Mouse (Mus musculus): ENCODE data around the gene Ubash3b.

Gene Ubash3b

GRCm38 (mm10) chr9:41168206-41168605 lies 6.7 kb upstream of the Ubash3b start:
- no peak for DNase-seq (ENCODE audit: low read depth, low spot score)

GRCm38 (mm10) chr9:41166886-41167285 lies 5.4 kb upstream of the Ubash3b start:
- DNase-seq (ENCODE audit: low read depth, low spot score) = no peak

GRCm38 (mm10) chr9:41162363-41162762 lies 866 bp upstream of the Ubash3b start:
- no peak for DNase-seq (ENCODE audit: low read depth, low spot score)

GRCm38 (mm10) chr9:41160536-41161176 lies 841 bp downstream of the Ubash3b start:
- no peak for DNase-seq (ENCODE audit: low read depth, low spot score)

- no peak for DNase-seq (ENCODE audit: low read depth, low spot score)
Observed at GRCm38 (mm10) chr9:41159223-41159622, 2.3 kb downstream of the Ubash3b start.

- no peak for DNase-seq (ENCODE audit: low read depth, low spot score)
Observed at GRCm38 (mm10) chr9:41157872-41158567, 3.5 kb downstream of the Ubash3b start.

GRCm38 (mm10) chr9:41157020-41157871 lies 4.3 kb downstream of the Ubash3b start:
- DNase-seq (ENCODE audit: low read depth, low spot score) = peak; percentile 56

- DNase-seq (ENCODE audit: low read depth, low spot score) = no peak
Observed at GRCm38 (mm10) chr9:41156720-41157019, 4.8 kb downstream of the Ubash3b start.

- DNase-seq (ENCODE audit: low read depth, low spot score) = no peak
Observed at GRCm38 (mm10) chr9:41156006-41156719, 5.3 kb downstream of the Ubash3b start.

GRCm38 (mm10) chr9:41153979-41154378 lies 7.5 kb downstream of the Ubash3b start:
- DNase-seq (ENCODE audit: low read depth, low spot score) = no peak

- DNase-seq (ENCODE audit: low read depth, low spot score) = no peak
Observed at GRCm38 (mm10) chr9:41153050-41153449, 8.4 kb downstream of the Ubash3b start.

GRCm38 (mm10) chr9:41151491-41151890 lies 10.0 kb downstream of the Ubash3b start:
- DNase-seq (ENCODE audit: low read depth, low spot score) = no peak

GRCm38 (mm10) chr9:41149896-41150295 lies 11.6 kb downstream of the Ubash3b start:
- DNase-seq (ENCODE audit: low read depth, low spot score) = no peak

GRCm38 (mm10) chr9:41149079-41149676 lies 12.3 kb downstream of the Ubash3b start:
- DNase-seq (ENCODE audit: low read depth, low spot score) = no peak

- no peak for DNase-seq (ENCODE audit: low read depth, low spot score)
Observed at GRCm38 (mm10) chr9:41148600-41148999, 12.9 kb downstream of the Ubash3b start.

- DNase-seq (ENCODE audit: low read depth, low spot score) = no peak
Observed at GRCm38 (mm10) chr9:41147203-41147842, 14.2 kb downstream of the Ubash3b start.

GRCm38 (mm10) chr9:41143825-41144224 lies 17.7 kb downstream of the Ubash3b start:
- no peak for DNase-seq (ENCODE audit: low read depth, low spot score)

GRCm38 (mm10) chr9:41143115-41143514 lies 18.4 kb downstream of the Ubash3b start:
- no peak for DNase-seq (ENCODE audit: low read depth, low spot score)

- no peak for DNase-seq (ENCODE audit: low read depth, low spot score)
Observed at GRCm38 (mm10) chr9:41141026-41141425, 20.5 kb downstream of the Ubash3b start.

- DNase-seq (ENCODE audit: low read depth, low spot score) = no peak
Observed at GRCm38 (mm10) chr9:41138987-41139808, 22.3 kb downstream of the Ubash3b start.

All from 3T3-L1 (cell line).